Mouse (Mus musculus) stomach, embryonic 14.5 days (tissue): ENCODE measurements at regions not wholly inside any gene's neighbourhood (a gene's known extent, or its start where the extent isn't known, plus 50 kb on each side); places are given as distances from the start of the nearest gene placed in this dataset.

Experiments used
- ATAC-seq: fragments of 200-750 bp; cut with Nextera tagmentation; 2 replicates; pipeline ENCODE4 v1.8.0; 2017; ENCODE audit warnings: low read depth, moderate TSS enrichment; ENCODE audit not compliant: insufficient number of reproducible peaks, insufficient read depth, low FRiP score
- H3K27ac ChIP-seq: fragments of 300-500 bp; sonication (generic); 2 replicates; pipeline ENCODE4 v1.5.1; 2014; ENCODE audit warnings: mild to moderate bottlenecking, low read length, moderate library complexity, mixed read lengths
- H3K27me3 ChIP-seq: fragments of 300-500 bp; sonication (generic); 2 replicates; pipeline ENCODE4 v1.6.1; 2014; ENCODE audit warnings: low read length, control low read depth, mixed read lengths; ENCODE audit not compliant: control insufficient read depth, insufficient read depth
- H3K36me3 ChIP-seq: fragments of 300-500 bp; sonication (generic); 2 replicates; pipeline ENCODE4 v1.6.1; 2014; ENCODE audit warnings: mild to moderate bottlenecking, control low read depth, low read length, moderate library complexity, mixed read lengths; ENCODE audit not compliant: control insufficient read depth, insufficient read depth
- H3K4me1 ChIP-seq: fragments of 300-500 bp; sonication (generic); 2 replicates; pipeline ENCODE4 v1.6.1; 2014; ENCODE audit warnings: low read length, control low read depth, mixed read lengths; ENCODE audit not compliant: control insufficient read depth, insufficient read depth
- H3K4me2 ChIP-seq: fragments of 300-500 bp; sonication (generic); replicated peaks from 2 replicates; pipeline ENCODE4 v1.6.1; 2014; ENCODE audit warnings: low read depth, low read length, control low read depth
- H3K4me3 ChIP-seq: fragments of 300-500 bp; sonication (generic); 2 replicates; pipeline ENCODE4 v1.5.1; 2014; ENCODE audit warnings: low read depth, low read length, control low read depth
- H3K9ac ChIP-seq: fragments of 300-500 bp; sonication (generic); replicated peaks from 2 replicates; pipeline ENCODE4 v1.6.1; 2014; ENCODE audit warnings: low read depth, mild to moderate bottlenecking, control low read depth, low read length, moderate library complexity, mixed read lengths
- H3K9me3 ChIP-seq: fragments of 300-500 bp; sonication (generic); 2 replicates; pipeline ENCODE4 v1.6.1; 2016; ENCODE audit warnings: low read depth, low read length, control low read depth; ENCODE audit not compliant: control insufficient read depth
- WGBS: fragments of 180-500 bp; shearing (Covaris S2); extraction: QIAGEN DNeasy Blood & Tissue Kit; methylation state at CpG from one replicate; pipeline ENCODE4 v1.1.7; 2014; 5-methylcytosine and 5-hydroxymethylcytosine counted together

- no peaks in the 10 kb centered on the region for H3K36me3 ChIP-seq
- no peak overlapping the region for H3K4me3 ChIP-seq
- H3K9ac ChIP-seq = no peak overlapping the region
- no peaks in the 10 kb centered on the region for H3K27me3 ChIP-seq
- no peak overlapping the region for H3K27ac ChIP-seq
- whole genome bisulfite sequencing = 91% methylated on average over 11 of the region's 11 CpGs
- no peaks in the 10 kb centered on the region for H3K4me1 ChIP-seq
- ATAC-seq = no peak
- H3K9me3 ChIP-seq = no peaks in the 10 kb centered on the region
- no peak overlapping the region for H3K4me2 ChIP-seq
These were observed 120.8 kb downstream of the Inhbb start for GRCm38 (mm10) chr1:119301258-119301657.

DNA sequence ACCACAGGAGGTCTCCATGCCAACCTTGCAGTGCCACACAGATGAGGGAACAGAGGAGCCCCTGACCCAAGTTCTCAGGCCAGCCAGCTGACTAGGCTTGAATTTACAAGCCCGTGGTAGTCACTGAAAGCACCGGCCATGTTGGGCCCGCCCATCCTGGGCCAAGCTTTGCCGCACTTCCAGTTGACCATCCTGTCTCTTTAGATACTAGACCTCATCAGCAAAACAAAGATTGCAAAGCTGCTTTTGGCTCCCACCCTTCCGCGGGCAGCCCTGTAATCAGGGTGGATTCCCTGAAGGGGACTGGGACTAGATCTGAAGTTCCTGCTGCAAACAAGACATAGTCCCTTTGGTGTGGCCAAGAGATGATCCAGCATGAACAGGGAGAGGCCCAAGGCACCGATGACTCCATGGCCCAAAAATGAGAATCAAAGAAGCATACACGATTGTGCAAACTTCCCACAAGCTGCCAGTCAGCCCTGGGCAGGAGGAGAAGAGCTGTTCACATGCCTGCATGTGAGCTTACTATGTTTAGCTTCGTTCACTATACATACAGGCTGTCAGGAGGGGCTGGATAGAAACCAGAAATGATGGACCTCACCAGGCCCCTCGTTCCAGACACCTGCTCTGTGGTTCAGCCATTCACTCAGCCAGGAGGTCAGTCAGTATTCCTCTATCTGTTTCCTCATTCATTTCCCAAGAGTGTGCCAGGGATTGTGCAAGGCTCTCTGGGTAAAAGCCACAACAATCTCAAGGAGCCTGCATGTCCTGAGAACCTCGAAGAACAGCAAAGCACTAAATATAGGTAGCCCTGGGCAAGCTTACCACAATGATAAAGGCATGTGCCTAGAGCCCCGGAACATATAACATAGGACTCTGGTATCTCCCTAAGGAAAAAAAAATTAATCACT lies 122.0 kb downstream of the Inhbb start:
- Histone ChIP-seq H3K4me3 (no peak overlapping the region), H3K27ac (no peak overlapping the region), H3K4me2 (no peak overlapping the region), H3K4me1 (no peaks in the 10 kb centered on the region), H3K9me3 (no peaks in the 10 kb centered on the region), H3K27me3 (no peaks in the 10 kb centered on the region), H3K9ac (no peak overlapping the region), H3K36me3 (no peaks in the 10 kb centered on the region)
- no peak for ATAC-seq
- WGBS = 79% methylated on average over 12 of the region's 12 CpGs

GRCm38 (mm10) chr1:119298696-119299230 lies 123.3 kb downstream of the Inhbb start:
- no peaks in the 10 kb centered on the region for H3K27me3 ChIP-seq

GRCm38 (mm10) chr1:119295121-119295520 lies 126.9 kb downstream of the Inhbb start:
- no peaks in the 10 kb centered on the region for H3K9me3 ChIP-seq
- no peak overlapping the region for H3K4me2 ChIP-seq
- H3K27me3 ChIP-seq = no peaks in the 10 kb centered on the region
- H3K4me3 ChIP-seq = no peak overlapping the region
- H3K27ac ChIP-seq = no peak overlapping the region
- H3K4me1 ChIP-seq = no peaks in the 10 kb centered on the region
- no peaks in the 10 kb centered on the region for H3K36me3 ChIP-seq
- ATAC-seq = no peak
- H3K9ac ChIP-seq = no peak overlapping the region
- WGBS = 80% methylated on average over 8 of the region's 8 CpGs

More at GRCm38 (mm10) chr1:119298696-119299230, 123.3 kb downstream of the Inhbb start:
- Histone ChIP-seq H3K36me3 (no peaks in the 10 kb centered on the region), H3K4me3 (no peak overlapping the region), H3K9ac (no peak overlapping the region), H3K4me1 (no peaks in the 10 kb centered on the region), H3K4me2 (no peak overlapping the region), H3K9me3 (no peaks in the 10 kb centered on the region), H3K27ac (no peak overlapping the region)
- ATAC-seq = no peak
- WGBS = 72% methylated on average over 6 of the region's 6 CpGs

GRCm38 (mm10) chr1:119293839-119294238 lies 128.2 kb downstream of the Inhbb start:
- H3K27me3 ChIP-seq = no peaks in the 10 kb centered on the region
- no peak for ATAC-seq
- WGBS = 80% methylated on average over 9 of the region's 9 CpGs
- no peaks in the 10 kb centered on the region for H3K4me1 ChIP-seq
- no peaks in the 10 kb centered on the region for H3K36me3 ChIP-seq
- no peak overlapping the region for H3K4me3 ChIP-seq
- no peak overlapping the region for H3K27ac ChIP-seq
- H3K9ac ChIP-seq = no peak overlapping the region
- H3K9me3 ChIP-seq = no peaks in the 10 kb centered on the region
- no peak overlapping the region for H3K4me2 ChIP-seq

GRCm38 (mm10) chr1:119292216-119292615 lies 129.8 kb downstream of the Inhbb start:
- H3K4me1 ChIP-seq = no peaks in the 10 kb centered on the region
- no peak overlapping the region for H3K27ac ChIP-seq
- no peaks in the 10 kb centered on the region for H3K9me3 ChIP-seq
- H3K9ac ChIP-seq = no peak overlapping the region
- no peak for ATAC-seq
- 72% methylated on average over 7 of the region's 7 CpGs for WGBS
- no peaks in the 10 kb centered on the region for H3K36me3 ChIP-seq
- H3K4me3 ChIP-seq = no peak overlapping the region
- H3K27me3 ChIP-seq = no peaks in the 10 kb centered on the region
- no peak overlapping the region for H3K4me2 ChIP-seq

- Histone ChIP-seq H3K36me3 (no peaks in the 10 kb centered on the region), H3K27ac (no peak overlapping the region), H3K4me3 (no peak overlapping the region), H3K4me2 (no peak overlapping the region), H3K27me3 (no peaks in the 10 kb centered on the region), H3K4me1 (no peaks in the 10 kb centered on the region), H3K9ac (no peak overlapping the region), H3K9me3 (no peaks in the 10 kb centered on the region)
- whole genome bisulfite sequencing = 60% methylated on average over 8 of the region's 9 CpGs
- peak; percentile 69 for ATAC-seq
These were observed 131.7 kb downstream of the Inhbb start for GRCm38 (mm10) chr1:119290165-119290916.

- no peaks in the 10 kb centered on the region for H3K27me3 ChIP-seq
- no peak overlapping the region for H3K4me2 ChIP-seq
- H3K4me1 ChIP-seq = no peaks in the 10 kb centered on the region
- no peaks in the 10 kb centered on the region for H3K9me3 ChIP-seq
- no peak overlapping the region for H3K9ac ChIP-seq
- no peak overlapping the region for H3K4me3 ChIP-seq
- H3K36me3 ChIP-seq = no peaks in the 10 kb centered on the region
- ATAC-seq = peak; percentile 7; the same call in 1 of the 2 replicates
- 69% methylated on average over 11 of the region's 11 CpGs for WGBS
- H3K27ac ChIP-seq = no peak overlapping the region
These were observed 132.4 kb downstream of the Inhbb start for GRCm38 (mm10) chr1:119289516-119290164.
